Mouse (Mus musculus) hindbrain, embryonic 10.5 days (tissue): Measurements from ENCODE around the gene Cnksr3. TPM values are rescaled to one million over a fixed set of nuclear protein-coding genes. Genes with fewer than 3 reads are reported as not detected.
A peak's percentile ranks its signal among the peaks of the same experiment; 100 is the strongest.

Experiments used
- DNase-seq: peaks from one replicate; pipeline ENCODE4 v3.0.0-alpha.2; 2017; ENCODE audit warnings: low spot score
- H3K27ac ChIP-seq: fragments of 300-500 bp; sonication (generic); 2 replicates; pipeline ENCODE4 v1.5.1; 2016; ENCODE audit warnings: mild to moderate bottlenecking, moderate library complexity
- H3K27me3 ChIP-seq: fragments of 300-500 bp; sonication (generic); 2 replicates; pipeline ENCODE4 v1.6.1; 2016; ENCODE audit warnings: mild to moderate bottlenecking; ENCODE audit not compliant: poor library complexity, insufficient read depth, severe bottlenecking
- H3K36me3 ChIP-seq: fragments of 300-500 bp; sonication (generic); 2 replicates; pipeline ENCODE4 v1.6.1; 2016; ENCODE audit warnings: mild to moderate bottlenecking, moderate library complexity
- H3K4me1 ChIP-seq: fragments of 300-500 bp; sonication (generic); replicated peaks from 2 replicates; pipeline ENCODE4 v1.6.1; 2016; ENCODE audit warnings: mild to moderate bottlenecking
- H3K4me3 ChIP-seq: fragments of 300-500 bp; sonication (generic); 2 replicates; pipeline ENCODE4 v1.5.1; 2016; ENCODE audit warnings: mild to moderate bottlenecking, moderate library complexity
- H3K9me3 ChIP-seq: fragments of 300-500 bp; sonication (generic); 2 replicates; pipeline ENCODE4 v1.6.1; 2016; ENCODE audit warnings: mild to moderate bottlenecking, moderate library complexity
- WGBS: fragments of 180-500 bp; shearing (Covaris S2); methylation state at CpG from one replicate; pipeline ENCODE4 v1.1.7; 2016; 5-methylcytosine and 5-hydroxymethylcytosine counted together
- polyA plus RNA-seq: library from polyadenylated mRNA; unstranded; fragments of >200 nt; fragmentation: Nextera tagmentation; extraction: Ambion mirVana; gene quantifications from 2 replicates; pipeline ENCODE4 v1.2.1, GENCODE M21; 2016

Gene Cnksr3
- polyA plus RNA-seq, 1 experiment from 2014 or later, result 7.3 TPM

DNA sequence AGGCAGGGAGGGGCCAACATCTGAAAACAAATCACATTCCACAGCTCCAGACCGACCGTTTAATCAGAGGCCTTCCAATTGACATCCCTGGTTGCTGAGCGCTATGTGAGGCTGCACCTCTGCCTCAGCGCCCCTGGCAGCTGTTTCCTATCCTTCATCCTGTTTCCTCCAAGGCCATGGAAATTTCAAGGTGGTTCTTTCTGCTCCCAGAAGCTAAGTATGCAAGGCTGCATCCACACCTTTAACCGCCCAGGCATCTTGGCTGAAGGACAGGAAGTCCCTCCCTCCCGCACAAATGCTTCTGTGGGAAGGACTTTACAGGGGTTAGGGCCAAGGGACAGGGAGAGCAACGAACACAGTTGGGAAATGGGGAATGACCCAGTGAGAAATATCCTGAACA is 24.2 kb downstream of the Cnksr3 start:
- no peaks in the 10 kb centered on the region for H3K27me3 ChIP-seq
- DNase-seq, result no peak
- no peaks in the 10 kb centered on the region for H3K36me3 ChIP-seq
- H3K4me3 ChIP-seq, result no peak overlapping the region
- no peak overlapping the region for H3K27ac ChIP-seq
- peaks cover 15% of the 10 kb centered on the region for H3K4me1 ChIP-seq
- 0 out of 2 replicates have a peak, but pooled peaks cover 3% of the 10 kb centered on the region for H3K9me3 ChIP-seq
- 74% methylated on average over 7 of the region's 7 CpGs for WGBS

GRCm38 (mm10) chr10:7186992-7187391 is 25.0 kb downstream of the Cnksr3 start:
- no peaks in the 10 kb centered on the region for H3K36me3 ChIP-seq
- no peak for DNase-seq
- peaks cover 19% of the 10 kb centered on the region for H3K4me1 ChIP-seq
- no peaks in the 10 kb centered on the region for H3K27me3 ChIP-seq
- 96% methylated on average over 5 of the region's 5 CpGs for WGBS
- H3K4me3 ChIP-seq, result no peak overlapping the region
- no peak overlapping the region for H3K27ac ChIP-seq
- H3K9me3 ChIP-seq, result 0 out of 2 replicates have a peak, but pooled peaks cover 3% of the 10 kb centered on the region

DNA sequence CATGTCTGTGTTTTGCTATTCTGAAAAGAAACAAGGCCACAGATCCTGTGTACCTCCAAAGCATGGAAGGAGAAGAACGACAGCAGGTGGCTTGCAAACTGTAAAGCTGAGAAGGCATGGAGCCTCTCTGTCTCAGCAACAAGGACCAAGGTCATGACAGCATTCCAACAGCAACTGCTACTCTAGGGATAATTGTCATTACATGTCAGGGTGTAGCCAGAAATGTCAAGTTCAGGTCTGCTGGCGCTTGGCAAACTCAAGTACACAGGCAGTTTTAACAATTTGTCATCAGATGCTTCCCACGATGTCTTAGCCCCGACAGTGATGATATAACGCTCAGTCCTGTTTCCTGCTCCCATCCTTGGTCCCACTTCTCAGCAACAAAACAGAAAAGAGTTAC is 26.0 kb downstream of the Cnksr3 start:
- H3K36me3 ChIP-seq, result no peaks in the 10 kb centered on the region
- H3K4me1 ChIP-seq, result peaks cover 19% of the 10 kb centered on the region
- 0 out of 2 replicates have a peak, but pooled peaks cover 3% of the 10 kb centered on the region for H3K9me3 ChIP-seq
- DNase-seq, result no peak
- no peaks in the 10 kb centered on the region for H3K27me3 ChIP-seq
- no peak overlapping the region for H3K27ac ChIP-seq
- no peak overlapping the region for H3K4me3 ChIP-seq
- WGBS, result 94% methylated on average over 5 of the region's 5 CpGs

- H3K27ac ChIP-seq, result peak overlapping the region; percentile 29; the same call in 1 of the 2 replicates
- H3K4me1 ChIP-seq, result peaks cover 24% of the 10 kb centered on the region
- no peaks in the 10 kb centered on the region for H3K27me3 ChIP-seq
- H3K36me3 ChIP-seq, result no peaks in the 10 kb centered on the region
- 40% methylated on average over 6 of the region's 6 CpGs for WGBS
- H3K9me3 ChIP-seq, result 0 out of 2 replicates have a peak, but pooled peaks cover 3% of the 10 kb centered on the region
- H3K4me3 ChIP-seq, result no peak overlapping the region
- DNase-seq, result peak; percentile 52
Measured at GRCm38 (mm10) chr10:7183171-7183631, 28.8 kb downstream of the Cnksr3 start.

DNA sequence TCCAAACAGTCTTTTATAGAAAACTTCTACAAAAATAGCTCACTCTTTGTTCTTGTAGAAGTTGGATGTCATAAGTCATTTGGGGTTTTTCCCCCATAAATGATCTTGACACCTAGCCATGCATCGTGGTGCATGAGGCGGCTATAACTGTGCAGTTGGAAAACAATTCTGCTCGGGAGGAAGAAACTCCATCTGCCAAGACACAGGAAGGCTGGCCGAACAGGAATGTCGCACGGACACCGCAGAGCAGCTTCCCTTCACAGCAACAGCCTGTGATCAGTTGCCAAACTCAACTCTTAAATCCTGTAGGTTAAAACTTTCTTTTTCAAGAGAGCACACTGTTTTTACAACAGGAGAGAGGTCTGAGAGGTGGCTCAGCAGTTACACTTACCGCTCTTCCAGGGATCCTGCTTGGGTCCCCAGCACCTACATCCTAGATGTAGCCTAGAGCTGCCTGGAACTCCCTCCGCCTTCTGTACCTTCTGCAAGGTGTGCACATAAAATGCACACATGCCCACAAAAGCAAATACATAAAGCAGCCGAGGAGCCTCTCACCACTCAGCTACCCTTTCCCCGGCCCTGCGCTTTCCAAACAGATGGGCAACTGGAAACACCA is 29.4 kb downstream of the Cnksr3 start:
- WGBS, result 70% methylated on average over 12 of the region's 12 CpGs
- Histone ChIP-seq H3K9me3 (0 out of 2 replicates have a peak, but pooled peaks cover 3% of the 10 kb centered on the region), H3K36me3 (no peaks in the 10 kb centered on the region), H3K27ac (0 out of 2 replicates have a peak overlapping the region, but pooled peaks have one; percentile 43), H3K27me3 (no peaks in the 10 kb centered on the region), H3K4me1 (peaks cover 24% of the 10 kb centered on the region), H3K4me3 (no peak overlapping the region)
- DNase-seq, result no peak

GRCm38 (mm10) chr10:7180296-7180695 is 31.7 kb downstream of the Cnksr3 start:
- DNase-seq, result no peak
- WGBS, result 87% methylated on average over 5 of the region's 5 CpGs
- H3K27me3 ChIP-seq, result no peaks in the 10 kb centered on the region
- no peak overlapping the region for H3K27ac ChIP-seq
- 0 out of 2 replicates have a peak, but pooled peaks cover 1% of the 10 kb centered on the region for H3K9me3 ChIP-seq
- H3K4me1 ChIP-seq, result peaks cover 24% of the 10 kb centered on the region
- H3K4me3 ChIP-seq, result no peak overlapping the region
- no peaks in the 10 kb centered on the region for H3K36me3 ChIP-seq

DNA sequence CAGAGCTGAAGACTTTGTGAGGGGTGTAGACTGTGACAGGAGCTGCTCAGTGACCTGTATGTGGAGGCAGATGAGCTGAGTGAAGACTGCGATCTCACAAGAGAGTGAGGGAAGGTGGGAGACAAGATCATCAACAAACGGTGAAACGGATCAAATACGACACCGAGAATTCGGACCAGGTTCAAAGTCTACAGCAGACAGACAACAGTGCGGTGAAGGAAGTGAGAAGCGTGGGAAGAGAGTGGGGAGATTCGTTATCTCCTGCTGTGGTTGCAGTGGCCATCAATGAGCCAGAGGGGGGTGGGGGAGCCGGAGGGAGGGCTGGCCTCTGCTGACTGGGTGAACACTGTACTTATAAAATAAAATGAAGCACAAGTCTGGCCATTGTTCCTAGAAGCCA is 33.5 kb downstream of the Cnksr3 start:
- Histone ChIP-seq H3K4me1 (peaks cover 19% of the 10 kb centered on the region), H3K27me3 (no peaks in the 10 kb centered on the region), H3K4me3 (no peak overlapping the region), H3K27ac (no peak overlapping the region), H3K36me3 (no peaks in the 10 kb centered on the region), H3K9me3 (no peaks in the 10 kb centered on the region)
- WGBS, result 80% methylated on average over 10 of the region's 10 CpGs
- DNase-seq, result no peak

GRCm38 (mm10) chr10:7176205-7176910 is 35.7 kb downstream of the Cnksr3 start:
- H3K4me1 ChIP-seq, result peaks cover 9% of the 10 kb centered on the region
- no peaks in the 10 kb centered on the region for H3K9me3 ChIP-seq
- H3K27me3 ChIP-seq, result no peaks in the 10 kb centered on the region
- 93% methylated on average over 8 of the region's 8 CpGs for WGBS
- no peak for DNase-seq
- H3K36me3 ChIP-seq, result no peaks in the 10 kb centered on the region
- H3K4me3 ChIP-seq, result no peak overlapping the region
- no peak overlapping the region for H3K27ac ChIP-seq

DNA sequence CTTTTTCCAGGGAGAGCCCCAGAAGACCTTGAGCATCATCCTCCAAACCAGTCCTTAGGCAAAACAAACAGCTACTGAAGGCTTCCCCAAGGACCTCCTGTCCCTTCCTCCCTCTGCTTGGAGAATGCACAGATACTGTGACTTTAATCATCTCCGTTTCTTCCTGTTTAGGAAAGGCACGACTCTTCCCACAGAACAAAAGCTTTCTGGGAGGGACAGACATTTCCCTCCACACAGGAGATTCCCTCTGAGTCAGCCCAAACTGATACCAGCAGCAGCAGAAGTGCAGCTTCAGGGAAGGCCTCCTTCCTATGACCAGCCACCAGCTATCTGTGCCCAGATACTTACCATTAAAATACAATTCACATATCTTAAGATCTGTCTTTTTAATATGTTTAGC is 37.6 kb downstream of the Cnksr3 start:
- Histone ChIP-seq H3K27me3 (no peaks in the 10 kb centered on the region), H3K36me3 (0 out of 2 replicates have a peak, but pooled peaks cover 3% of the 10 kb centered on the region), H3K9me3 (0 out of 2 replicates have a peak, but pooled peaks cover 4% of the 10 kb centered on the region), H3K27ac (no peak overlapping the region), H3K4me1 (peaks cover 9% of the 10 kb centered on the region), H3K4me3 (no peak overlapping the region)
- 42% methylated on average over 2 of the region's 2 CpGs for WGBS
- no peak for DNase-seq

DNA sequence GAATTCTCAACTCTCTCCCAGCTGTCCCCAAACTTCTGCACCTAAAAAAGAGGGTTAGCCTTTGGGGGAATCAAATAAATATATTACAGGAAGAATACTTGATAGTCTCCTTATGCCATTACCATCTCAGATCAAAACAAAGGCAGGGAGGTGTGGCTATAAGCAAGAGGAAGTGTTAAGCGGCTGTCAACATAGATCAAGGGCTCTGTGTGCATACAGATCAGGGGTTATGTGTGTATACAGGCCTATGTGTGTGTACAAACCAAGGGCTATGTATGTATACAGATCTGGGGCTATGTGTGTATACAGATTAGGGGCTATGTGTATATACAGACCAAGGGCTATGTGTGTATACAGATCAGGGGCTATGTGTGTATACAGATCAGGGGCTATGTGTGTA is 38.9 kb downstream of the Cnksr3 start:
- Histone ChIP-seq H3K4me1 (no peaks in the 10 kb centered on the region; the same call in 1 of the 2 replicates), H3K36me3 (0 out of 2 replicates have a peak, but pooled peaks cover 3% of the 10 kb centered on the region), H3K4me3 (no peak overlapping the region), H3K27ac (no peak overlapping the region), H3K27me3 (no peaks in the 10 kb centered on the region), H3K9me3 (0 out of 2 replicates have a peak, but pooled peaks cover 4% of the 10 kb centered on the region)
- no peak for DNase-seq
- 89% methylated on average over 1 of the region's 1 CpGs for WGBS

DNA sequence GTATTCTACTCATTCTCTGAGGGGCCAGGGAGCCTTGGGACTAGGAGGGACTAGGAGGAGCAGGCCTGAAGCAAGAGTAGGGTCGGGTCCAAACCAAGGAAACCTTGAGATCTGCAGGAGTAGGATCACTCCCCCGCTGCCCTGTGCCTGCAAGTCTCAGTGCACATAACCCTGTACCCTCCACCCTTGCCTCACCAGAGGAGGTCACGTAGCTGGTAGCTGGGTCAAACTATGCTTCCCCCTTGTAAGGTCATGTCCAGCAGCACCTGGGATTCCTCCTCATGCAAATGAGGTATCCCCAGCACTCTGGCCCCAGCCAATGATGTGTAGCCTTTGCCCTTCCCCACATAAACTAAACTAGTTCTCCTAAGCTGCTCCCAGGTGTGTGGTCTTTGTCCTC is 41.6 kb downstream of the Cnksr3 start:
- Histone ChIP-seq H3K4me3 (no peak overlapping the region), H3K27ac (no peak overlapping the region), H3K36me3 (0 out of 2 replicates have a peak, but pooled peaks cover 4% of the 10 kb centered on the region), H3K4me1 (no peaks in the 10 kb centered on the region), H3K9me3 (0 out of 2 replicates have a peak, but pooled peaks cover 4% of the 10 kb centered on the region), H3K27me3 (no peaks in the 10 kb centered on the region)
- no peak for DNase-seq
- WGBS, result 92% methylated on average over 3 of the region's 3 CpGs

- 69% methylated on average over 12 of the region's 12 CpGs for WGBS
- 0 out of 2 replicates have a peak, but pooled peaks cover 13% of the 10 kb centered on the region for H3K36me3 ChIP-seq
- peaks cover 25% of the 10 kb centered on the region for H3K4me1 ChIP-seq
- H3K9me3 ChIP-seq, result no peaks in the 10 kb centered on the region
- H3K4me3 ChIP-seq, result no peak overlapping the region
- no peak overlapping the region for H3K27ac ChIP-seq
- no peak for DNase-seq
- no peaks in the 10 kb centered on the region for H3K27me3 ChIP-seq
Measured at GRCm38 (mm10) chr10:7163031-7163430, 49.0 kb downstream of the Cnksr3 start.

GRCm38 (mm10) chr10:7159061-7159511 is 53.0 kb downstream of the Cnksr3 start:
- Histone ChIP-seq H3K27ac (no peak overlapping the region), H3K9me3 (0 out of 2 replicates have a peak, but pooled peaks cover 2% of the 10 kb centered on the region), H3K36me3 (peaks cover 20% of the 10 kb centered on the region; the same call in 1 of the 2 replicates), H3K27me3 (no peaks in the 10 kb centered on the region), H3K4me3 (no peak overlapping the region), H3K4me1 (peaks cover 26% of the 10 kb centered on the region)
- DNase-seq, result peak; percentile 13
- WGBS, result 72% methylated on average over 7 of the region's 7 CpGs
